Comparison of ENCODE assay signal across 7 mouse cellular contexts in genomic region chr2:11362205-11362994, GRCm38 (mm10).
DNase-seq lines count a peak whose midpoint lies in the region.

No protein-coding gene starts in this region.

- DNase-seq in right cerebral cortex, postnatal 14 days = peak; percentile 25
- no peak for DNase-seq in right cerebral cortex, postnatal 36 days (ENCODE audit: low spot score in 2 of 2)
- peak; percentile 94 to 95 for DNase-seq in cerebellum, postnatal 10 days
- peak; percentile 60 for DNase-seq in kidney, postnatal 14 days
- DNase-seq in retina, postnatal 7 days (ENCODE audit: low read depth, low spot score) = peak; percentile 57
- no peak for DNase-seq in lung, adult 18-20 months
- DNase-seq in heart, adult 11 months = no peak

Comparison
In these comparisons a context has a peak if more than half of its experiments do, and no peak if none do; other contexts are left out.
1. DNase-seq: peak in right cerebral cortex, postnatal 14 days (single experiment), cerebellum, postnatal 10 days (2 of 2), kidney, postnatal 14 days (single experiment) and retina, postnatal 7 days (single experiment); none in right cerebral cortex, postnatal 36 days (0 of 2), lung, adult 18-20 months (0 of 2) and heart, adult 11 months (single experiment).